Mouse (Mus musculus): ENCODE results near the gene Lrrc58. TPM values are rescaled to one million over a fixed set of nuclear protein-coding genes. Genes with fewer than 3 reads are reported as not detected.

The Lrrc58 gene
- polyA plus RNA-seq, 1 experiment from 2014 or later: 49.0 TPM

- Histone ChIP-seq H3K27me3 (no peaks in the 10 kb centered on the region), H3K4me3 (no peak overlapping the region), H3K4me1 (replicated peaks) (no peaks in the 10 kb centered on the region), H3K27ac (no peak overlapping the region), H3K9ac (no peak overlapping the region), H3K4me2 (no peak overlapping the region), H3K9me3 (no peaks in the 10 kb centered on the region), H3K36me3 (no peaks in the 10 kb centered on the region)
- no peak for ATAC-seq (ENCODE audit: low FRiP score)
- 97% methylated on average over 3 of the region's 3 CpGs for WGBS
These were observed 38.3 kb downstream of the Lrrc58 start for GRCm38 (mm10) chr16:37906456-37906855.

DNA sequence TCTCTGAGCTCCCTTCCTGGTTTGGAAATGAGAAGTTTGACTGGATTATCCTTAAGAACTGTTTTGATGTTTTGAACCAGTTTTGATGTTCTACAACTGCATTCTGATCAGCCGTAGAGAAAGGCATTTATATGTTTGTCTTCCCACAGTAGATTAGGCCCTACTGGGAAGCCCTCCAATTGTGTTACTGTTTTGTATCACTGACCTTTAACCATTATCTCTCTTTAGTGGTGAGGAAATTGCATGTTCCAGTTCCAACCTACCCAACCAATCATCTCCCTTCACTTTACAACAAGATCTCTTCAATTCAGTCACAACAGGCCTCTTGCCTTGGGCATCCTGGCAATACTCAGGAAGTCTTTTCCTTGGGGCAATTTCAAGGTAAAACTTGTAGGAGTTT lies 42.9 kb downstream of the Lrrc58 start:
- Histone ChIP-seq H3K9ac (no peak overlapping the region), H3K9me3 (no peaks in the 10 kb centered on the region), H3K4me3 (no peak overlapping the region), H3K27ac (no peak overlapping the region), H3K27me3 (peaks cover 10% of the 10 kb centered on the region; the same call in 1 of the 2 replicates), H3K4me2 (no peak overlapping the region), H3K4me1 (replicated peaks) (no peaks in the 10 kb centered on the region), H3K36me3 (no peaks in the 10 kb centered on the region)
- no peak for ATAC-seq (ENCODE audit: low FRiP score)
- 86% methylated on average over 1 of the region's 1 CpGs for WGBS

- Histone ChIP-seq H3K4me3 (peak within 1 kb of the TSS; percentile 57), H3K27ac (0 out of 2 replicates have a peak within 1 kb of the TSS, but pooled peaks have one; percentile 35), H3K4me2 (peak within 1 kb of the TSS; percentile 80), H3K9me3 (no peaks in the 10 kb centered on the region), H3K4me1 (replicated peaks) (peaks cover 18% of the 10 kb centered on the region), H3K27me3 (peaks cover 10% of the 10 kb centered on the region; the same call in 1 of the 2 replicates), H3K9ac (peak within 1 kb of the TSS; percentile 79), H3K36me3 (no peaks in the 10 kb centered on the region)
- ATAC-seq (ENCODE audit: low FRiP score): peak; percentile 84
- 2% methylated on average over 52 of the region's 53 CpGs for WGBS
These were observed 48.1 kb downstream of the Lrrc58 start, which contains the start of gene Gpr156 for GRCm38 (mm10) chr16:37916138-37916817. Gpr156 (plus strand) TSS chr16:37916496.

DNA sequence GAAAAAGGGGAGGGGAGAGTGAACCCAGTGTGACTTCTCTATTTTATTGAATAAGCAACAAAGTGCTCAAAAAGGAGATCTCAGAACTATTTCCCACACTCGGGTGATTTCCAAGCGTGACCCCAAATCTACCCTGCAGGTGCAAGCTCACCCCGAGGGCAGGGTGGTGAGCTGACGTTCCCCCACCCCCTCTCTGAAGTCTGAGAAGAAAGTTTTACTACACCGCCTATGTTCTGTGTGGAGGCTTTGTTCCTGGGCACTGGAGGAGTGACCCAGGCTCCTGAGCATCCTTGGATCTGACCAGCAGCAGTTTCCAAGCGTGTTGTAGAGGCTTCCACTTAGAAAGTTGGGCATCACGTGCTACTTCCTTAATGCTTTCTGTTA lies 48.6 kb downstream of the Lrrc58 start:
- Histone ChIP-seq H3K9ac (peak overlapping the region; percentile 79), H3K27ac (no peak overlapping the region), H3K36me3 (no peaks in the 10 kb centered on the region), H3K4me2 (peak overlapping the region; percentile 80), H3K4me1 (replicated peaks) (peaks cover 19% of the 10 kb centered on the region), H3K9me3 (no peaks in the 10 kb centered on the region), H3K27me3 (peaks cover 10% of the 10 kb centered on the region; the same call in 1 of the 2 replicates), H3K4me3 (peak overlapping the region; percentile 57)
- ATAC-seq (ENCODE audit: low FRiP score): no peak; the same call in 1 of the 2 replicates
- 17% methylated on average over 7 of the region's 7 CpGs for WGBS

DNA sequence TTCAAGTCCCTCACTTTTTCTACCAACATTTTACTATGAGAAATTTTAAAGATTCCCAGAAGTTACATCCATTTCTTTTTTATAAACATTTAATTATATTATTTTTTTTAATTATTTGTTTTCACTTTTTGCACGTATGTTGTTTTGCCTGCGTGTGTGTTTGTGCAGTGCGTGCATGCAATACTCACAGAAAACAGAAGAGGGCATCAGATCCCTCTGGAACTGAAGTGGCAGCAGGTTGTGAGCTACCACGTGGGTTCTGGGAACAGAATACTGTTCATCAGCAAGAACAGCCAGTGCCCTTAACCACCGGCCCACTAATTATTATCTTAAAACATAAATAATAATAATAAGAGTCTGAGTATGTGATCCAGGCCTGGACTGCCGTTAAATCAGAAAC lies 50.8 kb downstream of the Lrrc58 start:
- WGBS: 83% methylated on average over 6 of the region's 6 CpGs
- Histone ChIP-seq H3K9me3 (no peaks in the 10 kb centered on the region), H3K36me3 (no peaks in the 10 kb centered on the region), H3K4me3 (no peak overlapping the region), H3K4me1 (replicated peaks) (peaks cover 19% of the 10 kb centered on the region), H3K9ac (no peak overlapping the region), H3K27ac (no peak overlapping the region), H3K4me2 (no peak overlapping the region), H3K27me3 (peaks cover 10% of the 10 kb centered on the region; the same call in 1 of the 2 replicates)
- ATAC-seq (ENCODE audit: low FRiP score): no peak

DNA sequence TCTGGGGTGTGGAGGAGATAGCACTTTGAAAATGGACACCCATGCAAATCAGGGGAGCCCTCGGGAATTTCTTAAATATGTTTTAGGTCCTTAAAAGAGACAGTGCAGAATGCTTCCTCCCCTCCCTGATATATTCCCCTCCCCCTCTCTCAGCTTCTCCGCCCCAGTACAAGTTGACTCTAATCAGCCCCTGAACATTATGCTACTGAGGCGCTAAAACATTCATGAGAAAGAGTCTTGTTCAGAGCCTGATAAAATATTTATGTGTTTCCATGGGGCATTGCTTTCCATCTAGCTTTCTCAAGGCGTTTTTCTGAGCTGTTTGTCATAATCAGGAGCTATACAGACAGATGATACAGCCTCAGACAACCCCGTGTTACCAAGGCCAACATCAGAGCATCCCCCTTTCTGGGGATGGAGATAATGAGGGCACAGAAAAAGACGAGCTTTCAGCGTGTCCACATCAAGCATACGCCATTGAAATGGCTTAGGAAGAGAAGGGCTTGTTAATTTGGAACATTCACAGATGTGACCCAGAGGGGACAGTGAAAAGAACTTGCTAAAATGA lies 52.7 kb downstream of the Lrrc58 start:
- peak overlapping the region; percentile 66 for H3K27ac ChIP-seq
- H3K36me3 ChIP-seq: no peaks in the 10 kb centered on the region
- no peak overlapping the region for H3K4me2 ChIP-seq
- WGBS: 46% methylated on average over 8 of the region's 8 CpGs
- no peak overlapping the region for H3K9ac ChIP-seq
- no peaks in the 10 kb centered on the region for H3K9me3 ChIP-seq
- no peak overlapping the region for H3K4me3 ChIP-seq
- H3K4me1 ChIP-seq (replicated peaks): peaks cover 24% of the 10 kb centered on the region
- H3K27me3 ChIP-seq: no peaks in the 10 kb centered on the region
- ATAC-seq (ENCODE audit: low FRiP score): no peak

DNA sequence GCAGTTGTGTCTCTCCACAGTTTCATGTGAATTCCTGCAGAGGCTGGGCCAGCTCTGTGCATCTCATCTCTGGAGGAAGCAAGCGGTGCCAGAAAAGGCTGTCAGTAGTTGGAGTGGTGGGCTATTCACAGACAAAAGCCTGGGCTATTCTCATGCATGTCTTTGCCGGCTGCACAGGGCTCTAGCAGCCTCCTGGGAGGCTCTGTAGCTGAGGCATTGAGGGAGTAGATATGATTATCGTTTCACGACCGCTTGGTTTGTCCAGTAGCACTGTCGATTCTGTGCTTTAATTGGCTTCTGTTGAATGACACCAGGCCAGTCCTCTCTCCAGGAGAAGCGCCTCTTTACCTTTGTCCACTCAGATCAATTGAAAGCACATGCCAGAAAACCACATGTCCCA lies 57.9 kb downstream of the Lrrc58 start:
- H3K4me1 ChIP-seq (replicated peaks): peaks cover 27% of the 10 kb centered on the region

DNA sequence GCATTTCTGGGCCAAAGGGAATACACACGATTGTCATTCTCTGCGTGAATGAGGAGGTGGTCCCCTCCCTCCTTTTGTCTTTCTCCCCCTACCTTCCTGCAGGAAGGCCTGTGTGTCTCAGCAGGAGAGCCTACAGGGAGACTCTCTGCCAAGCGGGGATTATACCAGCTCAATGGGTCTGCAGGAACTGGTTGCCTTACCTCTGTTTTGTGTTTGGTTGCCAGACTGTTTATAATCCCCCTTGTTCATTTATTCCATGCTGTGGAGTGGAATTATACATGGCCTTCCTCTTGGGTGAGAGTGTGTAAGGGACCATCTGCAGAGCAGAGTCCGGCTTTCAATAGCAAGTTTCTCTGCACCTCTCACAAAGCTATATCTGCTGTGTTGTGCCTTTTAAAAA lies 58.9 kb downstream of the Lrrc58 start:
- H3K27me3 ChIP-seq: no peaks in the 10 kb centered on the region
- H3K9ac ChIP-seq: 0 out of 2 replicates have a peak overlapping the region, but pooled peaks have one; percentile 24
- H3K4me1 ChIP-seq (replicated peaks): peaks cover 23% of the 10 kb centered on the region
- H3K9me3 ChIP-seq: no peaks in the 10 kb centered on the region
- peak overlapping the region; percentile 69 for H3K27ac ChIP-seq
- ATAC-seq (ENCODE audit: low FRiP score): no peak
- 12% methylated on average over 4 of the region's 4 CpGs for WGBS
- no peak overlapping the region for H3K4me3 ChIP-seq
- H3K4me2 ChIP-seq: no peak overlapping the region
- no peaks in the 10 kb centered on the region for H3K36me3 ChIP-seq

More for the DNA sequence above, 57.9 kb downstream of the Lrrc58 start:
- H3K9ac ChIP-seq: peak overlapping the region; percentile 29; the same call in 1 of the 2 replicates
- ATAC-seq (ENCODE audit: low FRiP score): peak; percentile 35
- 6% methylated on average over 7 of the region's 7 CpGs for WGBS
- H3K4me2 ChIP-seq: peak overlapping the region; percentile 13; the same call in 1 of the 2 replicates
- no peaks in the 10 kb centered on the region for H3K36me3 ChIP-seq
- H3K27me3 ChIP-seq: no peaks in the 10 kb centered on the region
- H3K4me3 ChIP-seq: no peak overlapping the region
- no peaks in the 10 kb centered on the region for H3K9me3 ChIP-seq
- peak overlapping the region; percentile 70 for H3K27ac ChIP-seq

DNA sequence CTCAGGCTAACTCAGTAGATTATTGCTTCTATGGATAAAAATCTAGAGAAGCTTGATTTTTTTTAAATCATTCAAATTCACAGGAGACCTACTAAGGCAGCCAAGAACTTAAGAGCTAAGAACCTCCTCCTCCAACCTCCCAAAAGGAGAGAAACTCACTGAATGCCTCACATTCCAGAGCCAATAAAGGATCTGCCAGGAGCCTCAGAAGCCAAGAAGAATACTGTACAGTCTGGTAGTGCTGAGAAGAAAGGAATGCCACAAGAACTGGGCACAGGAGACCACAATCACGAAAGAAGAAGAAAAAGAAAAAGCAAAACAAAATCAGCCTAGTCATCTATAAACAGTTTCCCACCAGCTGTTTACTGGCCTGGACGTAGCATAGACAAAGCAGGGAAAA lies 60.8 kb downstream of the Lrrc58 start:
- 61% methylated on average over 2 of the region's 2 CpGs for WGBS
- Histone ChIP-seq H3K9ac (no peak overlapping the region), H3K9me3 (no peaks in the 10 kb centered on the region), H3K4me3 (no peak overlapping the region), H3K27me3 (no peaks in the 10 kb centered on the region), H3K27ac (no peak overlapping the region), H3K4me2 (no peak overlapping the region), H3K4me1 (replicated peaks) (peaks cover 23% of the 10 kb centered on the region), H3K36me3 (no peaks in the 10 kb centered on the region)
- ATAC-seq (ENCODE audit: low FRiP score): no peak

DNA sequence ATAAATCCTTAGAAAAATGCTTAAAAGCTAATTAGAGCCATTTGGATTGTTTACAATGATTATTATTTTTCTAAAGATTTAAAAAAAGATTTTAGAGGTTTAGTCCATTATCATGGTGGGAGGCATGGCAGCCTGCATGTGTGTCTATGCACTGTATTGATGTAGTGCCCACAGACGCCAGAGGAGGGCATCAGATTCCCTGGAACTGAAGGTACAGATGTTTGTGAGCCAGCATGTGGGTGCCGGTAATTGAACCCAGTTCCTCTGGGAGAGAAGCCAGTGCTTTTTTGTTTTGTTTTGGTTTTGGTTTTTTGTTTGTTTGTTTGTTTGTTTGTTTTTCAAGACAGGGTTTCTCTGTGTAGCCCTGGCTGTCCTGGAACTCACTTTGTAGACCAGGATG lies 61.4 kb downstream of the Lrrc58 start:
- H3K4me3 ChIP-seq: no peak overlapping the region
- H3K4me1 ChIP-seq (replicated peaks): peaks cover 23% of the 10 kb centered on the region
- no peak overlapping the region for H3K9ac ChIP-seq
- no peak for ATAC-seq (ENCODE audit: low FRiP score)
- no peaks in the 10 kb centered on the region for H3K36me3 ChIP-seq
- H3K4me2 ChIP-seq: no peak overlapping the region
- no peak overlapping the region for H3K27ac ChIP-seq
- WGBS: 93% methylated on average over 2 of the region's 2 CpGs
- no peaks in the 10 kb centered on the region for H3K27me3 ChIP-seq
- no peaks in the 10 kb centered on the region for H3K9me3 ChIP-seq

DNA sequence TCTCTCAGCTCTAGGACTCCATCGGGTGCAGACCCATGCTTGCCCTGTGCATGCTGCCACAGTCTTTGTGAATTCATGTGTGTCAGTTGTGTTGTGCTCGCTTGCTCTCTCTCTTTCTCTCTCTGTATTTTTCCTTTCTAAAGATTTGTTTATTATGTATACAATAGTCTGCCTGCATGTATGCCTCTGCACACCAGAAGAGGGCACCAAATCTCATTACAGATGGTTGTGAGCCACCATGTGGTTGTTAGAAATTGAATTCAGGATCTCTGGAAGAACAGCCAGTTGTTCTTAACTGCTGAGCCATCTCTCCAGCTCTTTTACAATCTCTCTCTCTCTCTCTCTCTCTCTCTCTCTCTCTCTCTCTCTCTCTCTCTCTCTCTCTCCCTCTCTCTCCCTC lies 66.7 kb downstream of the Lrrc58 start:
- H3K27ac ChIP-seq: no peak overlapping the region
- H3K4me2 ChIP-seq: no peak overlapping the region
- H3K9ac ChIP-seq: no peak overlapping the region
- H3K36me3 ChIP-seq: no peaks in the 10 kb centered on the region
- ATAC-seq (ENCODE audit: low FRiP score): no peak
- H3K27me3 ChIP-seq: no peaks in the 10 kb centered on the region
- 89% methylated on average over 2 of the region's 2 CpGs for WGBS
- peaks cover 31% of the 10 kb centered on the region for H3K4me1 ChIP-seq (replicated peaks)
- no peaks in the 10 kb centered on the region for H3K9me3 ChIP-seq
- H3K4me3 ChIP-seq: no peak overlapping the region

GRCm38 (mm10) chr16:37937276-37937675 lies 69.1 kb downstream of the Lrrc58 start:
- Histone ChIP-seq H3K36me3 (no peaks in the 10 kb centered on the region), H3K27me3 (no peaks in the 10 kb centered on the region), H3K4me1 (replicated peaks) (peaks cover 31% of the 10 kb centered on the region), H3K9me3 (no peaks in the 10 kb centered on the region), H3K27ac (peak overlapping the region; percentile 79; the same call in 1 of the 2 replicates), H3K9ac (no peak overlapping the region), H3K4me2 (no peak overlapping the region), H3K4me3 (no peak overlapping the region)
- 0 out of 2 replicates have a peak, but pooled peaks have one; percentile 11 for ATAC-seq (ENCODE audit: low FRiP score)
- 53% methylated on average over 8 of the region's 8 CpGs for WGBS

Data from hindbrain, embryonic 13.5 days (tissue).